Mouse (Mus musculus) liver, postnatal 0 days (tissue): ENCODE data around the gene Mfsd10.

ENCODE experiments used
- CTCF ChIP-seq: sonication (generic); IDR thresholded peaks from 2 replicates; pipeline ENCODE4 v1.5.1; 2016; ENCODE audit warnings: antibody characterized with exemption, low read depth
- EP300 ChIP-seq: IDR thresholded peaks from 2 replicates; pipeline ENCODE4 v1.6.1; 2016; ENCODE audit warnings: antibody characterized with exemption, low read depth, mild to moderate bottlenecking

DNA sequence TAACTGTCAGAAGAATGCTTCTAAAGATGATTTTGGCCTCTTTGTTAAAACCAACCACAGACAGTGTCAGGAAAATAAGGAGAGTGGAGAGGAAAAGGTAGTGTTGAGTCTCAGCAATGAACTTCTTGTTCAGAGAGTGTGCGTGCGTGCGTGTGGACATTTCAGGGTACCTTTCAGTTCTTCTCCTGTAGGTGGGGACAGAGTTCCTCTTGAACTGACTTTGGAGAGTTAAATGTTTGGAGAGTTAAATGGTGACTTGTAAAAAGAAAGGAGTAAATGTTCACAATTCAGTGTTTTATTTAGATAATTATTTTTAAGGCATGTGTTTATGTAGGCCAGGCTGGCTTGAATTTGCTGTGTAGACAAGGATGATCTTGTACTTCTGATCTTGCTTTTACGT, 33.3 kb upstream of the Mfsd10 start:
- no peak for TF ChIP-seq EP300
- peak; percentile 53 for TF ChIP-seq CTCF
